Mouse (Mus musculus) liver, adult (tissue): ENCODE measurements at regions not wholly inside any gene's neighbourhood (a gene's known extent, or its start where the extent isn't known, plus 50 kb on each side); places are given as distances from the start of the nearest gene placed in this dataset.

Source experiments
- GATA4 ChIP-seq: IDR thresholded peaks from 2 replicates; pipeline ENCODE4 v1.6.1; 2014; ENCODE audit warnings: mild to moderate bottlenecking, low read length; ENCODE audit not compliant: insufficient replicate concordance

DNA sequence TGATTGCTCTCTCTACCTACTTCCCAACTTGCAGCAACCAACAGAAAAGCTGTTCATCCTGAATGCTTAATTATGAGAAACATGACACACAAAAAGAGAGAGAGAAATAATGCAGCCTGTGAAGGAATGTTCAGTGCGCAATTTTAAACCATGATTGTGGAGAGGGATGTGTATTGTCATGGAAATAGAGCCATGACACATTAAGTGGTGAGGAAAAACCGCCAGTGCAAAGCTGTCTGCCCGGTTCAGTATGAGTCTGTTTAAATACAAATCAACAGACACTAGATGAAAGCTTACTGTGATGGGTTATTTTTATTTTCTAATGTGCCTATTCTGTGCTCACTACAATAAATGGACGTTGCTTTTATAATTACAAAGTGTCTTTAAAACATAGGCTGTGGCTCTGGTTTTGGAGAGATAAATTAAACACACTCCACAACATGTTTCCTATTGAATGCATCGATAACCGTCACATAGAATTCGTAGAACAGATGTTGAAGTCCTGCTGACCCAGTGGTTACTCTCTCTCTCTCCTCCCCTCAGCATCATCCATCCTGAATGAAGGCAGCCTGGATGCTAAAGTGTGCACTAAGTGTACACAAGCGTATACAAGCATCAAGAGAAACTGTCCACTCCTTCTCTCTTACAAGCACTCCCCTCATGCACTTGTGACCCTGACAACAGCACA is 374.7 kb upstream of the Slco3a1 start:
- no peak for TF ChIP-seq GATA4

GRCm38 (mm10) chr7:74928226-74928927 is 373.8 kb upstream of the Slco3a1 start:
- no peak for TF ChIP-seq GATA4

GRCm38 (mm10) chr7:74926729-74927128 is 372.1 kb upstream of the Slco3a1 start:
- no peak for TF ChIP-seq GATA4

DNA sequence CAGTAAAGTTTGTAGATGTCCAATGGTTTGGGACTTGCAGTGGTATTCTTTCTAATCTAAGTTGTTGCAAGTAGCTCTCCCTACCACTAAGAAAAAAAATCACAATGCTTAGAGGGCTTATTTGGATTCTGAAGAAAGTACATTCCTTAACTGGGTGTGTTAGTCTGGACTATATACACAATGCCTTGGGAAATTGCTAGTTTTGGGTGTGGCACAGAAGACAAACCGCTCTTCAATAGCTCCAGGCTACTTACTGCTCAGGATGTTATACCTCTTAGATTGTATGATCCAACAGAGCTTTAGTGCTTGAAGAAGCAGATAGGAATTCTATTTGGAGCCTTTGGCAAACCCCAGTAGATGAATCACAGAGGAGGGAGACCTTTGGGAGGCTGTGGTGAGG is 369.6 kb upstream of the Slco3a1 start:
- no peak for TF ChIP-seq GATA4

GRCm38 (mm10) chr7:74908311-74908962 is 353.9 kb upstream of the Slco3a1 start:
- no peak for TF ChIP-seq GATA4

DNA sequence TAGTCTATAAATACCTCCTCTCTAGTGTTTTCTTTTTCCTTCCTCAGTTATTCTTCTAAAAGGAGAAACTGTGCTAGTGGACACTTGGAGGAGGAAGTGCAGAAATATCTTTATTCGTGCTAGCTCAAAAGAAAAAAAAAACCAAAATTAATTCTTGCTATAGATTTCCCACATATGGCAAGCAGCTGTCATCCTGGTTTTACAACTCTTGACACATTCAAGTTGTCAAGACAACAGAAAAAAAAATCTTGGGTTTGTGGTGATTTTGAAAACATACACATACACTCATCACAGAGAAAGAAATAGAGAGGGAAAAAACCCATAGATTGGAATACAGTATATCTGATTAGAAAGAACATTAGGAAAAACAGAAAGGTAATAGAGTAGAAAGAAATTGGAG is 352.8 kb upstream of the Slco3a1 start:
- TF ChIP-seq GATA4 = no peak

DNA sequence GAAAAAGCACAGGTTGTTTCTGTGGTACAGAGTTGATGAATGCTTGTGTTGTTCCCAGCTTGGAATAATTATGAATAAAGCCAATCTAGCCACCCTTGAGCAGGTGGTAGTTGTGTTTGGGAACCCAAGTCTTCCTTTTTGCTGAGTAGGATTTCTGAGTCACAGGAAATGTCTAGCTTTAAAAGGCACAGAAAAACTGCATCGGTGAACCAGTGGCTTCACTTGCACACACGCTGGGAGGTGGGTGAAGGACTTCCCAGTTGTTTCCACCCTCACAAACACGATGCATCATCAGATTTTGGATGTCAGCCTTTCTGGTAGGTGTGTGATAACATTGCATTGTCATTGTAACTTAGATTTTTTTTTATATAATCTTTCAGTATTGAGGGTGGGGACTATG is 322.9 kb upstream of the Slco3a1 start:
- no peak for TF ChIP-seq GATA4

DNA sequence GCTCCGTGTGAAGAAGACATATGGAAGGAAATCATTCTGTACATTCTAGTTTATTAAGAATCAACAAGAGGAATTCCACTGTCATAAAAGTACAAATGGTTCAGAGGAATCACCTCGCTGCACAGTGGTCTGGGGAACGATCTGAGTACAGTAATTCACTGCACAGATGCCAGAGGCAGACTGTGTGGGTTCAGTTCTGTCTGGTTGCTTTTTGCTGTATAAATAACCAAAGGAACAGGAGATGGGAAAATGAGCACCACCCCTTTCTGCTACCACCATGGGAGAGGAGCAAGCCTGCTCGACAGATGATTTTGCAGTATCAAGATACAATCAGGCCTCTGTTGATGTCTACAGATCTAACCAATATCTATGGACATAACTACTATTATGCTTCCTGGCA is 322.1 kb upstream of the Slco3a1 start:
- TF ChIP-seq GATA4 = no peak

GRCm38 (mm10) chr7:74870250-74870649 is 315.7 kb upstream of the Slco3a1 start:
- TF ChIP-seq GATA4 = no peak

DNA sequence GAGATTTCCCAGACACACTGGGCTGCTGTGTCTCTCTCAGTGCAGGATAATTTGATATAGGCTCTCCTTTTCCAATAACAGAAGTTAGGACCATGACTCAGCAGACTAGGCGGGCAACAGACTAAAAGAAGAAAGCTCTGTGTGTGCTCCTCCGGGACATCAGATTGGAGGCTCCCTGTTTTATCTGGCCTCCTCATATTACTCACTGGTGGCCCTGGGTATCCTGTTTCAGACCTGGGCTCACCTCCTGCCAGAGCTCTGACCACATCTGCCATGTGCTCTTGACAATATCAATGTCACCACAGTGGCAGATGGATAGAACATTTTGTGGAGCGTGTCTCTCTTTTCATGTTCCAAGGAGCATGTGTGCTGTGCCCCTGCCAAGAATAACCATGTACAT is 308.1 kb upstream of the Slco3a1 start:
- TF ChIP-seq GATA4 = no peak

DNA sequence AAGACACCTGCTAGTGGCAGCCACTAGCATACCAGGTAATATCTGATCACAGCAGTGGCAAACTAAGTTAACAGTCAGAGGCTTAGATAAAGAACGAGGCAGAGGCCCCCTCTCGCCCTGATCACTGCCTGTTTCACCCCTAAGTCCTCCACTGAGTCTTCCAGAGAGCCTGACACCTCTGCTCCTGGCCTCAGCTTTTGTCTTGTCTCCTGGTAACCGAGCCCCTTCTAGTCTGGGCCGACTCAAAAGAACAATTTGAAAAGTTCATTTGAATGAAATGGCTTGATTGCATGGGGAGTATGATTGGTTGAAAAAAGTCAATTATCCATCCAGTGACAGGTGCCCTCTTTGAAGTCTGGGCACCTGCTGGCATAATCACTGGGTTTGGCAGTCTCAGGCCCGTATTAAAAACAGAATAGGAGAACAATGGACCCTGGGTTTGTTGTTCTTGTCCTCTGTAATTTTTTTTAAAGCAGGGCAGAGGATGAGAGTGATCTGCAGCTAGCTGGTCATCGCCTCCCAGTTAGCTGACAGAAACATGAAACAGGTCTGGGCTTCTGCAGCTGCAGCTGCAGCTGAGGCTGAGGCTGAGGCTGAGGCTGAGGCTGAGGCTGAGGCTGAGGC is 289.8 kb upstream of the Slco3a1 start:
- TF ChIP-seq GATA4 = no peak

- peak; percentile 41; the same call in 1 of the 2 replicates for TF ChIP-seq GATA4
Measured at GRCm38 (mm10) chr7:74823286-74823685, 268.7 kb upstream of the Slco3a1 start.

GRCm38 (mm10) chr7:74793241-74793640 is 238.7 kb upstream of the Slco3a1 start:
- no peak for TF ChIP-seq GATA4

DNA sequence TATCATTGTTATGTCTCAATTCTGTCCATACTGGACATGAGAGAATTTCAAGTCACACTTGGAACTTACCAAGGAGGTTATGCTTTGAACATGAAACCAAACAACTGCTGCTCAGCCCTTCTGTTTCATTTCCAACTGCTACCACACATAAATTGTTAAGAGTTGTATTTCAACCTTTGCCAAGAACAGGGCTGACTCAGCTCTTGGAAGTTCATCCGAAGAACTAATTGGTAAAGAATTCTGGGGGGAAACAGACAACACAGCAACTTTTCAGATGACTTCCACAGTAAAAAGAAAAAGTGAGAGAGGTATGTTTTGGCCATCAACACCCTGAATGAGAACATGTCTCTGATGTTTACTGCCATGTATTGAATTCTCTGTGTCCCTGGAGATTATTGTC is 234.1 kb upstream of the Slco3a1 start:
- no peak for TF ChIP-seq GATA4

- no peak for TF ChIP-seq GATA4
Measured at GRCm38 (mm10) chr7:74771435-74772406, 217.1 kb upstream of the Slco3a1 start.
